Mouse (Mus musculus): Measurements from ENCODE around the gene Car11.

DNA sequence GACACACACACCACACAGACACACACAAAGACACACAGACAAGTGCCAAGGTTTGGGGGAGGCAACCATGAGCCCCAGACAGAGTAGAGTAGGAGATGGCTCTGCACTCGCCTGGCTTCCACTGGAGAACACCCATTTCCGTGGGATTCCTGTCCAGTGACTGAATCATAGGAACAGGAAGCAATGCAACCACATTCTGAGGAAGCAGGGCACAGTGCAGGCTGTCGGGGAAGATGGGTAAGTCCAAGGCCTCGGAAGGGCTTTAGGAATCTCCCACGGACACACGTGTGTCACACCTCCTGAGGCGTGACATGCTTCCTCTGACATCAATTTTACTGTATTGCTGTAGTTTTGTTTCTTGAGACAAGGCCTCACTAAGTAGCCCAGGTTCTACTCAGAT lies 48.5 kb downstream of the Car11 start:
- TF ChIP-seq CTCF (IDR thresholded peaks at IDR 0.05 in 2 of 3, conservative IDR thresholded peaks at IDR 0.05 in 1 of 3; ENCODE audit: control insufficient read depth in 1 of 3, insufficient read depth in 1 of 3, low read depth in 2 of 3, low read length in 3 of 3, poor library complexity in 1 of 3, severe bottlenecking in 1 of 3) (no peak), RAD21 (IDR thresholded peaks at IDR 0.05; ENCODE audit: low read depth, low read length) (no peak), ELF1 (IDR thresholded peaks at IDR 0.05; ENCODE audit: low read depth, low read length) (no peak), EP300 (IDR thresholded peaks at IDR 0.05; ENCODE audit: low read depth in 1 of 2, low read length in 2 of 2) (no peak), POLR2A (IDR thresholded peaks at IDR 0.05; ENCODE audit: control insufficient read depth in 1 of 2, insufficient read depth in 1 of 2, low read depth in 1 of 2, low read length in 2 of 2, poor library complexity in 1 of 2) (no peak), JUND (IDR thresholded peaks at IDR 0.05; ENCODE audit: low read depth, low read length) (no peak), BHLHE40 (IDR thresholded peaks at IDR 0.05; ENCODE audit: borderline replicate concordance, low read depth, low read length) (no peak), CHD2 (IDR thresholded peaks at IDR 0.05; ENCODE audit: low read length) (no peak), TCF12 (IDR thresholded peaks at IDR 0.05; ENCODE audit: low read depth, low read length) (no peak), HCFC1 (IDR thresholded peaks at IDR 0.05; ENCODE audit: low read depth, low read length) (no peak), E2F4 (IDR thresholded peaks at IDR 0.05; ENCODE audit: borderline replicate concordance, low read depth, low read length) (no peak), CHD1 (IDR thresholded peaks at IDR 0.05; ENCODE audit: low read depth, low read length) (no peak), SIN3A (IDR thresholded peaks at IDR 0.05; ENCODE audit: low read length) (no peak)

All from MEL (cell line).